Mouse (Mus musculus): ENCODE data around the gene Actr5. TPM values are rescaled to one million over a fixed set of nuclear protein-coding genes. Genes with fewer than 3 reads are reported as not detected.

The Actr5 gene
- polyA plus RNA-seq, 1 experiment = 0.53 TPM

- Histone ChIP-seq H3K4me1 (ENCODE audit: control insufficient read depth) (no peaks in the 10 kb centered on the region), H3K9me3 (ENCODE audit: control insufficient read depth, low read length) (no peaks in the 10 kb centered on the region), H3K4me3 (replicated peaks) (no peak overlapping the region), H3K36me3 (ENCODE audit: control insufficient read depth) (no peaks in the 10 kb centered on the region), H3K27me3 (ENCODE audit: control insufficient read depth) (no peaks in the 10 kb centered on the region)
- TF ChIP-seq GATA1 (IDR thresholded peaks at IDR 0.05; ENCODE audit: low read length) (no peak), TAL1 (IDR thresholded peaks at IDR 0.05; ENCODE audit: low read length) (no peak)
Measured at GRCm38 (mm10) chr2:158658822-158659221, 34.1 kb downstream of the Actr5 start.

- no peak overlapping the region for H3K4me3 ChIP-seq (replicated peaks)
- TF ChIP-seq TAL1 (IDR thresholded peaks at IDR 0.05; ENCODE audit: low read length) (no peak), GATA1 (IDR thresholded peaks at IDR 0.05; ENCODE audit: low read length) (no peak)
- H3K36me3 ChIP-seq (ENCODE audit: control insufficient read depth) = no peaks in the 10 kb centered on the region
- no peaks in the 10 kb centered on the region for H3K9me3 ChIP-seq (ENCODE audit: control insufficient read depth, low read length)
- H3K4me1 ChIP-seq (ENCODE audit: control insufficient read depth) = no peaks in the 10 kb centered on the region
- no peaks in the 10 kb centered on the region for H3K27me3 ChIP-seq (ENCODE audit: control insufficient read depth)
Measured at GRCm38 (mm10) chr2:158659346-158659745, 34.7 kb downstream of the Actr5 start.

GRCm38 (mm10) chr2:158665098-158665497 lies 40.4 kb downstream of the Actr5 start, which contains the start of gene Ppp1r16b:
Gene Ppp1r16b, plus strand, starts transcription at chr2:158665398.
- no peak within 1 kb of the TSS for H3K4me3 ChIP-seq (replicated peaks)
- peaks cover 51% of the 10 kb centered on the region for H3K27me3 ChIP-seq (ENCODE audit: control insufficient read depth)
- H3K9me3 ChIP-seq (ENCODE audit: control insufficient read depth, low read length) = no peaks in the 10 kb centered on the region
- TF ChIP-seq TAL1 (IDR thresholded peaks at IDR 0.05; ENCODE audit: low read length) = no peak
- TF ChIP-seq GATA1 (IDR thresholded peaks at IDR 0.05; ENCODE audit: low read length) = no peak
- H3K36me3 ChIP-seq (ENCODE audit: control insufficient read depth) = no peaks in the 10 kb centered on the region
- H3K4me1 ChIP-seq (ENCODE audit: control insufficient read depth) = no peaks in the 10 kb centered on the region

GRCm38 (mm10) chr2:158666071-158666800 lies 41.5 kb downstream of the Actr5 start:
- Histone ChIP-seq H3K4me3 (replicated peaks) (no peak overlapping the region), H3K27me3 (ENCODE audit: control insufficient read depth) (peaks cover 57% of the 10 kb centered on the region), H3K9me3 (ENCODE audit: control insufficient read depth, low read length) (no peaks in the 10 kb centered on the region), H3K4me1 (ENCODE audit: control insufficient read depth) (no peaks in the 10 kb centered on the region), H3K36me3 (ENCODE audit: control insufficient read depth) (no peaks in the 10 kb centered on the region)
- TF ChIP-seq GATA1 (IDR thresholded peaks at IDR 0.05; ENCODE audit: low read length) = no peak

GRCm38 (mm10) chr2:158667022-158667670 lies 42.5 kb downstream of the Actr5 start:
- TF ChIP-seq GATA1 (IDR thresholded peaks at IDR 0.05; ENCODE audit: low read length) (no peak), TAL1 (IDR thresholded peaks at IDR 0.05; ENCODE audit: low read length) (no peak)
- Histone ChIP-seq H3K4me3 (replicated peaks) (no peak overlapping the region), H3K9me3 (ENCODE audit: control insufficient read depth, low read length) (no peaks in the 10 kb centered on the region), H3K36me3 (ENCODE audit: control insufficient read depth) (no peaks in the 10 kb centered on the region), H3K4me1 (ENCODE audit: control insufficient read depth) (no peaks in the 10 kb centered on the region), H3K27me3 (ENCODE audit: control insufficient read depth) (peaks cover 57% of the 10 kb centered on the region)

GRCm38 (mm10) chr2:158667671-158668432 lies 43.2 kb downstream of the Actr5 start:
- H3K9me3 ChIP-seq (ENCODE audit: control insufficient read depth, low read length) = no peaks in the 10 kb centered on the region
- H3K4me3 ChIP-seq (replicated peaks) = no peak overlapping the region
- no peaks in the 10 kb centered on the region for H3K36me3 ChIP-seq (ENCODE audit: control insufficient read depth)
- no peaks in the 10 kb centered on the region for H3K4me1 ChIP-seq (ENCODE audit: control insufficient read depth)
- TF ChIP-seq TAL1 (IDR thresholded peaks at IDR 0.05; ENCODE audit: low read length) = no peak
- TF ChIP-seq GATA1 (IDR thresholded peaks at IDR 0.05; ENCODE audit: low read length) = no peak
- peaks cover 57% of the 10 kb centered on the region for H3K27me3 ChIP-seq (ENCODE audit: control insufficient read depth)

- peaks cover 57% of the 10 kb centered on the region for H3K27me3 ChIP-seq (ENCODE audit: control insufficient read depth)
- H3K4me1 ChIP-seq (ENCODE audit: control insufficient read depth) = no peaks in the 10 kb centered on the region
- no peaks in the 10 kb centered on the region for H3K36me3 ChIP-seq (ENCODE audit: control insufficient read depth)
- no peaks in the 10 kb centered on the region for H3K9me3 ChIP-seq (ENCODE audit: control insufficient read depth, low read length)
- no peak overlapping the region for H3K4me3 ChIP-seq (replicated peaks)
- TF ChIP-seq GATA1 (IDR thresholded peaks at IDR 0.05; ENCODE audit: low read length) (no peak), TAL1 (IDR thresholded peaks at IDR 0.05; ENCODE audit: low read length) (no peak)
Measured at GRCm38 (mm10) chr2:158668433-158669010, 43.8 kb downstream of the Actr5 start.

GRCm38 (mm10) chr2:158669199-158670195 lies 44.8 kb downstream of the Actr5 start:
- H3K4me3 ChIP-seq (replicated peaks) = no peak overlapping the region
- no peaks in the 10 kb centered on the region for H3K36me3 ChIP-seq (ENCODE audit: control insufficient read depth)
- H3K9me3 ChIP-seq (ENCODE audit: control insufficient read depth, low read length) = no peaks in the 10 kb centered on the region
- H3K27me3 ChIP-seq (ENCODE audit: control insufficient read depth) = peaks cover 57% of the 10 kb centered on the region
- no peaks in the 10 kb centered on the region for H3K4me1 ChIP-seq (ENCODE audit: control insufficient read depth)
- no peak for TF ChIP-seq GATA1 (IDR thresholded peaks at IDR 0.05; ENCODE audit: low read length)
- no peak for TF ChIP-seq TAL1 (IDR thresholded peaks at IDR 0.05; ENCODE audit: low read length)

All from erythroblast, embryonic 14.5 days (primary cell).